Comparison of ENCODE assay signal across 9 mouse cellular contexts in genomic region chr10:62217196-62217595, GRCm38 (mm10). TPM values are rescaled to one million over a fixed set of nuclear protein-coding genes. Genes with fewer than 3 reads are reported as not detected.
A peak's percentile ranks its signal among the peaks of the same experiment; 100 is the strongest.
DNase-seq lines count a peak whose midpoint lies in the region; ATAC-seq and TF ChIP-seq lines count a peak whose summit lies in the region.
"Had no signal": no experiment of that assay in that cellular context is flagged by ENCODE, and none has a peak within 500 bp of the region (broad histone marks: within the 10 kb centered on the region; RNA-seq: fewer than 3 reads in every experiment).

No protein-coding gene starts in this region.

- no peaks in the 10 kb centered on the region for H3K36me3 ChIP-seq in heart, embryonic 13.5 days
- no peaks in the 10 kb centered on the region for H3K36me3 ChIP-seq in kidney, postnatal 0 days (ENCODE audit: insufficient read depth, low read length)
- H3K36me3 ChIP-seq in midbrain, embryonic 11.5 days (ENCODE audit: control insufficient read depth, insufficient read depth, low read length) = no peaks in the 10 kb centered on the region
- no peaks in the 10 kb centered on the region for H3K36me3 ChIP-seq in thymus, adult 2 months (ENCODE audit: control insufficient read depth, insufficient read depth, low read length)

- peak overlapping the region; percentile 61 for H3K27ac ChIP-seq in heart, embryonic 13.5 days (replicated peaks)
- peak overlapping the region; percentile 72 for H3K27ac ChIP-seq in kidney, postnatal 0 days
- H3K27ac ChIP-seq in midbrain, embryonic 11.5 days (ENCODE audit: low read depth, low read length) = peak overlapping the region; percentile 56
- no peak overlapping the region for H3K27ac ChIP-seq in thymus, adult 2 months (ENCODE audit: control insufficient read depth, insufficient read depth, low read length)

- no peak overlapping the region for H3K9ac ChIP-seq in heart, embryonic 13.5 days
- H3K9ac ChIP-seq in kidney, postnatal 0 days (ENCODE audit: low read depth, low read length) = no peak overlapping the region
- no peak overlapping the region for H3K9ac ChIP-seq in midbrain, embryonic 11.5 days (ENCODE audit: low read length)

- no peak for TF ChIP-seq CTCF in kidney, postnatal 0 days (IDR thresholded peaks at IDR 0.05; ENCODE audit: low read depth)
- no peak for TF ChIP-seq CTCF in thymus, adult 2 months (IDR thresholded peaks at IDR 0.05; ENCODE audit: borderline replicate concordance, control insufficient read depth, extremely low read depth, insufficient read depth, low read length, poor library complexity)

- no peaks in the 10 kb centered on the region for H3K27me3 ChIP-seq in heart, embryonic 13.5 days (replicated peaks)
- no peaks in the 10 kb centered on the region for H3K27me3 ChIP-seq in kidney, postnatal 0 days (ENCODE audit: insufficient read depth, low read length)
- H3K27me3 ChIP-seq in midbrain, embryonic 11.5 days (ENCODE audit: control insufficient read depth, insufficient read depth, low read length) = no peaks in the 10 kb centered on the region
- H3K27me3 ChIP-seq in thymus, adult 2 months (ENCODE audit: control insufficient read depth, insufficient read depth, low read length) = no peaks in the 10 kb centered on the region

- no peak overlapping the region for H3K4me3 ChIP-seq in heart, embryonic 13.5 days
- H3K4me3 ChIP-seq in kidney, postnatal 0 days (replicated peaks; ENCODE audit: low read depth, low read length) = no peak overlapping the region
- H3K4me3 ChIP-seq in midbrain, embryonic 11.5 days (ENCODE audit: low read depth, low read length) = no peak overlapping the region
- H3K4me3 ChIP-seq in thymus, adult 2 months (ENCODE audit: control insufficient read depth, insufficient read depth, low read length) = no peak overlapping the region

- TF ChIP-seq POLR2A in thymus, adult 2 months (IDR thresholded peaks at IDR 0.05; ENCODE audit: control insufficient read depth, extremely low read depth, insufficient read depth, low read length, poor library complexity) = no peak

- no peaks in the 10 kb centered on the region for H3K9me3 ChIP-seq in heart, embryonic 13.5 days
- H3K9me3 ChIP-seq in kidney, postnatal 0 days (replicated peaks; ENCODE audit: low read length) = no peaks in the 10 kb centered on the region
- no peaks in the 10 kb centered on the region for H3K9me3 ChIP-seq in midbrain, embryonic 11.5 days (ENCODE audit: control insufficient read depth, low read length)

- 54% methylated on average over 8 of the region's 8 CpGs for WGBS in heart, embryonic 13.5 days
- WGBS in kidney, postnatal 0 days = 62% methylated on average over 8 of the region's 8 CpGs
- 44% methylated on average over 8 of the region's 8 CpGs for WGBS in midbrain, embryonic 11.5 days
- 78% methylated on average over 8 of the region's 8 CpGs for WGBS in thymus, adult 2 months

- DNase-seq in adrenal gland, adult 2 months = peak; percentile 54
- no peak for DNase-seq in adrenal gland, adult 18-20 months (ENCODE audit: low spot score in 2 of 2)
- DNase-seq in kidney, postnatal 0 days (ENCODE audit: low spot score) = peak; percentile 60
- DNase-seq in midbrain, embryonic 11.5 days (ENCODE audit: low spot score, missing footprints) = no peak
- DNase-seq in urinary bladder, postnatal 4 days (ENCODE audit: low spot score in 2 of 2) = no peak
- DNase-seq in thymus, adult 2 months = no peak

- H3K4me1 ChIP-seq in heart, embryonic 13.5 days = peaks cover 20% of the 10 kb centered on the region
- peaks cover 19% of the 10 kb centered on the region for H3K4me1 ChIP-seq in kidney, postnatal 0 days (replicated peaks; ENCODE audit: insufficient read depth, low read length)
- no peaks in the 10 kb centered on the region for H3K4me1 ChIP-seq in midbrain, embryonic 11.5 days (ENCODE audit: control insufficient read depth, insufficient read depth, low read length)
- peaks cover 7% of the 10 kb centered on the region; the same call in 1 of the 2 replicates for H3K4me1 ChIP-seq in thymus, adult 2 months (replicated peaks; ENCODE audit: control insufficient read depth, insufficient read depth, low read length)

- ATAC-seq in heart, embryonic 13.5 days (ENCODE audit: extremely low read depth, insufficient number of reproducible peaks, low FRiP score, low TSS enrichment) = no peak
- no peak for ATAC-seq in kidney, postnatal 0 days (replicated peaks; ENCODE audit: low FRiP score, low read depth)
- ATAC-seq in midbrain, embryonic 11.5 days (ENCODE audit: low FRiP score) = no peak
- no peak for ATAC-seq in erythroid progenitor cell, adult 5-6 weeks (replicated peaks; ENCODE audit: low FRiP score, poor library complexity, severe bottlenecking)

- no peak overlapping the region for H3K4me2 ChIP-seq in heart, embryonic 13.5 days
- H3K4me2 ChIP-seq in kidney, postnatal 0 days (ENCODE audit: low read length) = no peak overlapping the region
- no peak overlapping the region for H3K4me2 ChIP-seq in midbrain, embryonic 11.5 days

RNA-seq across cellular contexts. Expression of gene Tspan15, which starts 13.9 kb away (rescaled TPM):
- 10 to 100 TPM; 14.4 to 22.5 TPM for total RNA-seq in adrenal gland, adult 2 months (2021)
- polyA plus RNA-seq in adrenal gland, adult 2 months (2012; rRNA removed) = 66.3 and 71.2 TPM in 2 replicates
- total RNA-seq in adrenal gland, adult 18-20 months (2021) = 10 to 100 TPM; 17.9 to 18.9 TPM
- 5.7 and 7.0 TPM in 2 replicates for polyA plus RNA-seq in heart, embryonic 13.5 days (2015; fragmentation: Nextera tagmentation; extraction: Ambion mirVana)
- 47.0 and 49.8 TPM in 2 replicates for polyA plus RNA-seq in kidney, postnatal 0 days (2015; fragmentation: Nextera tagmentation; extraction: Ambion mirVana)
- 8.6 and 9.3 TPM in 2 replicates for polyA plus RNA-seq in midbrain, embryonic 11.5 days (2014; fragmentation: Nextera tagmentation; extraction: Ambion mirVana)
- total RNA-seq in erythroid progenitor cell, adult 5-6 weeks (2015; ENCODE audit: low replicate concordance) = 0.36 and 5.4 TPM in 2 replicates
- 0.77 and 9.4 TPM in 2 replicates for total RNA-seq in erythroid progenitor cell, adult 5-6 weeks (2017; ENCODE audit: low replicate concordance)
- polyA plus RNA-seq in thymus, adult 2 months (2012; rRNA removed) = 12.7 and 13.7 TPM in 2 replicates

RNA-seq across cellular contexts. Expression of gene Tacr2, which starts 35.0 kb away (rescaled TPM):
- total RNA-seq in adrenal gland, adult 2 months (2021) = 10 to 100 TPM; 21.8 to 64.4 TPM
- 146 and 235 TPM in 2 replicates for polyA plus RNA-seq in adrenal gland, adult 2 months (2012; rRNA removed)
- total RNA-seq in adrenal gland, adult 18-20 months (2021) = 10 to 100 TPM; 13.0 to 50.3 TPM
- polyA plus RNA-seq in heart, embryonic 13.5 days (2015; fragmentation: Nextera tagmentation; extraction: Ambion mirVana) = 0.08 TPM in 1 of 2 replicates, not detected in the other
- polyA plus RNA-seq in kidney, postnatal 0 days (2015; fragmentation: Nextera tagmentation; extraction: Ambion mirVana) = not detected in 2 replicates
- polyA plus RNA-seq in midbrain, embryonic 11.5 days (2014; fragmentation: Nextera tagmentation; extraction: Ambion mirVana) = not detected in 2 replicates
- not detected in 2 replicates for total RNA-seq in erythroid progenitor cell, adult 5-6 weeks (2015; ENCODE audit: low replicate concordance)
- total RNA-seq in erythroid progenitor cell, adult 5-6 weeks (2017; ENCODE audit: low replicate concordance) = not detected in 2 replicates
- 0.19 and 0.38 TPM in 2 replicates for polyA plus RNA-seq in thymus, adult 2 months (2012; rRNA removed)
- total RNA-seq: common myeloid progenitor, adult 5-6 weeks had no signal

Comparison
In these comparisons a context has a peak if more than half of its experiments do, and no peak if none do; other contexts are left out.
1. DNase-seq: peak in adrenal gland, adult 2 months (single experiment) and kidney, postnatal 0 days (single experiment); none in adrenal gland, adult 18-20 months (0 of 2), midbrain, embryonic 11.5 days (single experiment), urinary bladder, postnatal 4 days (0 of 2) and thymus, adult 2 months (single experiment).
2. RNA of gene Tacr2, which starts 35.0 kb away (polyA plus RNA-seq): 146 to 235 TPM in adrenal gland, adult 2 months; 0.19 to 0.38 TPM in thymus, adult 2 months, 0.08 TPM in heart, embryonic 13.5 days, not detected in kidney, postnatal 0 days and not detected in midbrain, embryonic 11.5 days; every median in the first group is over 100 times any median in the second.